Mouse (Mus musculus) forebrain, embryonic 11.5 days (tissue): ENCODE results near the gene Mtg1. TPM values are rescaled to one million over a fixed set of nuclear protein-coding genes. Genes with fewer than 3 reads are reported as not detected.

Experiments used
- ATAC-seq: fragments of 200-750 bp; cut with Nextera tagmentation; replicated peaks from 2 replicates; pipeline ENCODE4 v1.8.0; 2017; ENCODE audit warnings: moderate TSS enrichment; ENCODE audit not compliant: low FRiP score
- DNase-seq: peaks from one replicate; pipeline ENCODE4 v3.0.0-alpha.2; 2017; ENCODE audit warnings: low spot score
- H3K27ac ChIP-seq: fragments of 300-500 bp; sonication (generic); 2 replicates; pipeline ENCODE4 v1.5.1; 2014; ENCODE audit warnings: low read depth, low read length
- H3K27me3 ChIP-seq: fragments of 300-500 bp; sonication (generic); 2 replicates; pipeline ENCODE4 v1.6.1; 2014; ENCODE audit warnings: mild to moderate bottlenecking, low read length, mixed read lengths; ENCODE audit not compliant: control insufficient read depth, insufficient read depth
- H3K36me3 ChIP-seq: fragments of 300-500 bp; sonication (generic); 2 replicates; pipeline ENCODE4 v1.6.1; 2014; ENCODE audit warnings: mild to moderate bottlenecking, low read length, moderate library complexity, mixed read lengths; ENCODE audit not compliant: control insufficient read depth, insufficient read depth
- H3K4me1 ChIP-seq: fragments of 300-500 bp; sonication (generic); replicated peaks from 2 replicates; pipeline ENCODE4 v1.6.1; 2014; ENCODE audit warnings: low read length, mixed read lengths; ENCODE audit not compliant: control insufficient read depth, insufficient read depth
- H3K4me2 ChIP-seq: fragments of 300-500 bp; sonication (generic); 2 replicates; pipeline ENCODE4 v1.6.1; 2014; ENCODE audit warnings: low read depth, mild to moderate bottlenecking, low read length, moderate library complexity, mixed read lengths; ENCODE audit not compliant: severe bottlenecking
- H3K4me3 ChIP-seq: fragments of 300-500 bp; sonication (generic); 2 replicates; pipeline ENCODE4 v1.5.1; 2014; ENCODE audit warnings: low read depth, low read length
- H3K9ac ChIP-seq: fragments of 300-500 bp; sonication (generic); 2 replicates; pipeline ENCODE4 v1.6.1; 2014; ENCODE audit warnings: low read length
- H3K9me3 ChIP-seq: fragments of 300-500 bp; sonication (generic); 2 replicates; pipeline ENCODE4 v1.6.1; 2016; ENCODE audit warnings: low read length, mixed read lengths; ENCODE audit not compliant: control insufficient read depth
- WGBS: fragments of 180-500 bp; shearing (Covaris S2); extraction: QIAGEN DNeasy Blood & Tissue Kit; methylation state at CpG from one replicate; pipeline ENCODE4 v1.1.7; 2014; 5-methylcytosine and 5-hydroxymethylcytosine counted together
- polyA plus RNA-seq: library from polyadenylated mRNA; unstranded; fragments of >200 nt; fragmentation: Nextera tagmentation; extraction: Ambion mirVana; gene quantifications from 2 replicates; pipeline ENCODE4 v1.2.1, GENCODE M21; 2014

Mtg1 gene
- polyA plus RNA-seq, 1 experiment from 2014 or later: 27.8 TPM

DNA sequence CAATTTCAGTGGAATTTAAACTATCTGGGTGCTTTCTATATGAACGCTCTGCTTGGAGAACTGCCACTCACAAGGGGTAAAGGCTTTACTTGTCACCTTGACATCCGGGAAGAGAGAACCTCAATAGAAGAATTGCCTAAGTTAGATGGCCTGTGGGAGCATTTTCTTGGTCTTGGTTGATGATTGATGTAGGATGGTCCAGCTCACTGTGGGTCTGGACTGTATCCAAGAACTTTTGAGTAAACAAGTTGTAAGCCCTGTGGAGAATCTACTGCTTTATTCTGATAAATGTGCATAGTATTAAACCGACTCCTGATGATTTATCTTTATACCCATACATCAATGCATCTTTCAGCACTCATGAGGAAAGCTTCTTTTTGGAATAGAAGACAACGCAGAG, 32.0 kb downstream of the Mtg1 start:
- no peak for ATAC-seq
- Histone ChIP-seq H3K27me3 (no peaks in the 10 kb centered on the region), H3K36me3 (no peaks in the 10 kb centered on the region), H3K4me2 (no peak overlapping the region), H3K9ac (no peak overlapping the region), H3K4me3 (no peak overlapping the region), H3K9me3 (no peaks in the 10 kb centered on the region), H3K27ac (no peak overlapping the region), H3K4me1 (no peaks in the 10 kb centered on the region)
- WGBS: 85% methylated on average over 4 of the region's 4 CpGs
- DNase-seq: no peak

DNA sequence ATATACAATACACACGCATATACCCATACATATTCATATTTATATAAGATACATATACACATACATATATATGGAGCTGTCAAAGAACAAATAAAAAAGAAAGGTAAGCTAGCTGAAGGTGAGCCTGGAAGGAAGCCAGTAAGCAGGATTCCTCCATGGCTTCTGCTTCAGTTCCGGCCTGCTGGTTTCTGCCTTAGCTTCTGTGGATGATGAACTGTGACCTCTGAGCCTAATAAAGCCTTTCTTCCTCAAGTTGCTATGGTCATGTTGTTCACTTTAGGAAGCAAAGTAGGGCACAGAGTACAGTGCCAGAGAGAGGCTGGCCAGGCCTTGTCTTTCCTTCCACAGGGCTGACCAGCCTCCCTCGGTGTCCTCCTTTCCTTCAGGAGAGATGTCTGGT, 33.5 kb downstream of the Mtg1 start:
- H3K4me2 ChIP-seq: no peak overlapping the region
- no peaks in the 10 kb centered on the region for H3K27me3 ChIP-seq
- ATAC-seq (no peak), DNase-seq (no peak)
- H3K27ac ChIP-seq: no peak overlapping the region
- WGBS: 92% methylated on average over 3 of the region's 3 CpGs
- no peaks in the 10 kb centered on the region for H3K4me1 ChIP-seq
- H3K36me3 ChIP-seq: no peaks in the 10 kb centered on the region
- no peak overlapping the region for H3K9ac ChIP-seq
- no peaks in the 10 kb centered on the region for H3K9me3 ChIP-seq
- no peak overlapping the region for H3K4me3 ChIP-seq

DNA sequence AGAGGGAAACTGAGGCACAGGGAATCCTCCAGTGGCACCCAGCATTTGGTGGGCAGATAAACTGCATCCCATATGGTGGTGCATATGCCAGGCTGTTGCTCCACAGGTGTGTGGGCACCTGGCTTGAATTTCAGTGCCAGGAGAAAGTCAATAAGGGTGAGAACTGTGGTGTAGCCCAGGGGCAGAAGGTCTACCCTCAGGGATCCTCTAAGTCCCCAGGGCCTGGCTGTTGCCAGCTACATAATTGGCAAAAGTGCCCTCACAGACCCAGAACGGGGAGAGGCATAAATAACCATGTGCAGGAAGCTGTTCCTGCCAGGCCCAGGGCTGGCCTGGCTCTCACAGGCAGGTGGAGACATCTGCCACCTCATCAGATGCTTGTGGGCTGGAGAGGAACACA, 35.6 kb downstream of the Mtg1 start, which contains the start of gene Olfr523:
Olfr523 (plus strand) TSS at position 282 of the 400 bp plus-strand sequence.
- WGBS: 67% methylated on average over 1 of the region's 1 CpGs
- H3K9ac ChIP-seq: no peak within 1 kb of the TSS
- no peaks in the 10 kb centered on the region for H3K9me3 ChIP-seq
- no peaks in the 10 kb centered on the region for H3K4me1 ChIP-seq
- H3K27ac ChIP-seq: no peak within 1 kb of the TSS
- no peaks in the 10 kb centered on the region for H3K27me3 ChIP-seq
- no peak within 1 kb of the TSS for H3K4me3 ChIP-seq
- ATAC-seq (no peak), DNase-seq (no peak)
- H3K36me3 ChIP-seq: no peaks in the 10 kb centered on the region
- H3K4me2 ChIP-seq: no peak within 1 kb of the TSS

DNA sequence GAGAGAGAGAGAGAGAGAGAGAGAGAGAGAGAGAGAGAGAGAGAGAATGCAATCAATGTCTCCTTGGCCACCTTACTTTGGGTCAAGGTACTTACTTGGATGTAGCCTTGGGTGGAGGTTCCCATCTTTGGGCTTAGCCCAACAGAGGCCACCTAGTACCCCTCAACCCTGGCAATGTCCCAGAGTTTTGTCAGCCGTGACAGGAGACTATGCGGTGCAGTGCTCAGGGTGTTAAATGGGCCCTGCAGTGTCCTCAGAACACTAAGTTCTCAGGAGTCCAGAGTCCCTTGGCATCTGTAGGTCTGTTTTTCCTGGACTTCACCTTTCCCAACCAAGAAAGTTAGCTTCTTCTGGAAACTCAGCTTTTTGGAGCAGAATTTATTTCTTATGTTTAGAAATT, 41.8 kb downstream of the Mtg1 start:
- Histone ChIP-seq H3K4me3 (no peak overlapping the region), H3K27ac (no peak overlapping the region), H3K4me1 (no peaks in the 10 kb centered on the region), H3K27me3 (no peaks in the 10 kb centered on the region), H3K9ac (no peak overlapping the region), H3K36me3 (no peaks in the 10 kb centered on the region), H3K4me2 (no peak overlapping the region), H3K9me3 (no peaks in the 10 kb centered on the region)
- DNase-seq: no peak
- WGBS: 84% methylated on average over 2 of the region's 2 CpGs
- ATAC-seq: no peak

DNA sequence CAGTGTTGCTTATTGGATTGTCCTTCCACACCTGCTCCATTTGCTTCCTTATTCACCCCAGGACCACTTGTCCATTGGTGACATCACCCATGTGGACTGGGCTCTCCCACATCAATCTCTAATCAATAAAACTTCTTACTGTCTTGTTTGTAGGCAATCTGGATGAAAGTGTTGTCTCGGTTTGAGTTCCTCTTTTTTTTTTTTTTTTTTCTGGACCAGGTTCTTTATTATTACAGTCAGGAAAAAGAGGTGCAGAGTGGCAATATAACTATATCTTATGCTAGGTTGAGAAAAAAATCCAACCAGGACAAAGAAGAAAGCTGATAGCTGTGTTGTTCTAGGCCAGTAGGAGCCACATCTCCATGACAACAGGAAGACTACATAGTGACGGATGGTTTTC, 43.3 kb downstream of the Mtg1 start:
- DNase-seq (no peak), ATAC-seq (no peak)
- H3K27me3 ChIP-seq: no peaks in the 10 kb centered on the region
- H3K4me1 ChIP-seq: no peaks in the 10 kb centered on the region
- no peaks in the 10 kb centered on the region for H3K9me3 ChIP-seq
- no peak overlapping the region for H3K27ac ChIP-seq
- H3K4me2 ChIP-seq: no peak overlapping the region
- no peaks in the 10 kb centered on the region for H3K36me3 ChIP-seq
- H3K9ac ChIP-seq: no peak overlapping the region
- WGBS: 77% methylated on average over 2 of the region's 2 CpGs
- no peak overlapping the region for H3K4me3 ChIP-seq

DNA sequence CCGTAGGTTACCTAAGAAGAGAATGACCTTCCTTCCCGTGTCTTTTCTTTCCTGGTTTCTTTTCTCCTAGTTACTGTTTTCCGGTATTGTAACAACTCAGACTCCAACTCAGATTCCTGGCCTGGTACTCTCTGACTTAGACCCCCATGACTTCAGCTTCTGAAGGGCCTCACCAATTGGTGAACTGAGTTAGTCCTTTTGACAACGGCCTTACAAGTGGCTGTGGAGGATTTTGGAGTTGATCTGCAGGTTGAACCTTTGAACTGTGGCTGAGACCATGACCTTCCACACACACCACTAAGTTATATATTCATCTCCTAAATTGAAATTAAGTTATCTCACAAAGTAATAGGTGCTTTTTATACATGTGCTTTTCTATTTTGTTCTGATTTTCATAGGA, 46.8 kb downstream of the Mtg1 start:
- H3K4me1 ChIP-seq: no peaks in the 10 kb centered on the region
- no peak overlapping the region for H3K4me2 ChIP-seq
- no peaks in the 10 kb centered on the region for H3K36me3 ChIP-seq
- H3K4me3 ChIP-seq: no peak overlapping the region
- 84% methylated on average over 4 of the region's 4 CpGs for WGBS
- no peak for ATAC-seq
- no peak overlapping the region for H3K27ac ChIP-seq
- peak; percentile 4 for DNase-seq
- H3K9me3 ChIP-seq: no peaks in the 10 kb centered on the region
- no peaks in the 10 kb centered on the region for H3K27me3 ChIP-seq
- H3K9ac ChIP-seq: no peak overlapping the region

DNA sequence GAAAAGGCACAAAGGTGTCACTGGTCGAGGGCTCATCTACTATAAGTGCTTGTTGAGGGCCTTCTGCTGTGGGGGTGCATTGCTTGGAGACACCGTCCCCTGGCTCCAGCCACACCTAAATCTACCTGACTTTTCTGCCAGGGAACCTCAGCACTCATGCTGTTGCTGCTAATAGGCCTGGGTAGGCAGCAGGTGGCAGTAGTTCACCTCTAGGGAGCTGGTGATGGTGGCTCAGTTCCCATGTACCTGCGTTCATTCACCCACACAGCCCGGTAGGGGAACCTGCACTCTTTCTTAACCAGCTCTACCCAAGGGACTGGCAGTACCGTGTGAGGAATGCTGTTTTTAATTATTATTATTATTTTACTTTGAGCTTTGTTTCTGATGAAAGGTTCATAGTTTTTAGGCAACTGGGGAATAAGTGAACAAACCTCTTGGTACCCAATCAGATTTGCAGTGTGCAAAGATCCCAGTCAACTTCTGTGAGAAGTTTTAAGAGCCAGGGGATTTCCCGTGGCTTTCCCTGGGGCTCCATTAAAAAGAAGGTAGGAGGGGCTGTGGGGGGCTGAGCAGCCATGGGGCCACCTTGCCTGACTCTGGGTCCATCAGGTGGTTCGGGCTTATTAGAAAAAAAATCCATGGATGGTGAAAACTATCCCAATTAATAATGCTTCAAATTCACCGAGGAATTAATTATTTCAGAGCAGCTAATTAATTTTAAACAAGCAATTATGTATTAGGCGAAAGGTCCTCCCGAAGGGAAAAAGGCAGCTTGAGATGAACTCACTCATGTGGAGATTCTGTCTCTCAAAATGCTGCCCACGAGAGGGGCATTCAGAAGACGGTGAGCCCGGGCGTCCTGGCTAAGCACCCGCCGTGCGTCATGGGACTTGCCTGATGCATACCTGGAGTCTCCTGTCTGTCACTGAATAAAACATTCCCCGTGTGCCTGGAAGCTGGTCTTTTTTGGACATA, 49.6 kb downstream of the Mtg1 start:
- no peak overlapping the region for H3K27ac ChIP-seq

DNA sequence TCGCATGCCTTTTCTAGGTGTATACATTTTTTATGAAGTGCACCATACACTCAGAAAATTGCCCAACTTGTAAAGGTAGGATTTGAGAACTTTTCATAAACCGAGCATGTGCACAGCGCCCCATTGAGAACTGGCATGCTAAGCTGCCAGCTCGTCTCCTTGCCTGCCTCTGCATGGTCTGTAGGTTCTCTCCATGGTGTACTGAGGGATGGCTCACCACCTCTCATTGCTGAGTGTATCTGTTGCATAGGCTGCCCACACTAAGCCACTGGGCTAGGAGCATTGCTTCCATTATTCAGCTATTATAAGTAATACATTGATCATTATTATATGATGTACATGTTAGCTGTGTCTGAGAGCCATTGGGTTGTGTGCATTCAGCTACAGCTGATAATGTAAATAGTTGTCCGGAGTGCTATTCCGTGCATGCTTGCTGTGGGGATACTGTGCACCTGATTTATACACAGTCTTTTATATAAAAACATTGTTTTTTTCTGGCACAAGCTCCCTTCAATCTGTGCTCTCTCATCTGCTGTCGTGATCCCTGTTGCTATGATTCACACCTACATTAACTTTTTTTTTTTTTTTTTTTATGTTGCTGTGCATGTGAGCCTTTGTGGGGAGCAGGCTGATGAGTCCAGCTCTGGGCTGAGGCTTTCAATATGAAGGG, 50.5 kb downstream of the Mtg1 start:
- Histone ChIP-seq H3K4me3 (no peak overlapping the region), H3K9me3 (no peaks in the 10 kb centered on the region), H3K4me2 (no peak overlapping the region), H3K27me3 (no peaks in the 10 kb centered on the region), H3K36me3 (no peaks in the 10 kb centered on the region), H3K27ac (no peak overlapping the region), H3K9ac (no peak overlapping the region), H3K4me1 (no peaks in the 10 kb centered on the region)
- DNase-seq: no peak
- WGBS: 84% methylated on average over 7 of the region's 7 CpGs
- ATAC-seq: no peak

More for the DNA sequence above, 49.6 kb downstream of the Mtg1 start:
- 56% methylated on average over 18 of the region's 18 CpGs for WGBS
- Histone ChIP-seq H3K9ac (no peak overlapping the region), H3K36me3 (no peaks in the 10 kb centered on the region), H3K4me3 (no peak overlapping the region), H3K27me3 (no peaks in the 10 kb centered on the region), H3K9me3 (no peaks in the 10 kb centered on the region), H3K4me2 (no peak overlapping the region), H3K4me1 (no peaks in the 10 kb centered on the region)
- DNase-seq (peak; percentile 51), ATAC-seq (no peak)
